Mouse (Mus musculus) embryo, embryonic 10.5 days (tissue): ENCODE measurements at regions not wholly inside any gene's neighbourhood (a gene's known extent, or its start where the extent isn't known, plus 50 kb on each side); places are given as distances from the start of the nearest gene placed in this dataset.
"Not testable (repeated sequence)": the region's sequence is repeated elsewhere in the genome, so short reads cannot be mapped to it uniquely, and the experiment has no call there.

Experiments used
- DNase-seq: peaks from one replicate; pipeline ENCODE4 v3.0.0-alpha.2; 2015; ENCODE audit warnings: low spot score

DNA sequence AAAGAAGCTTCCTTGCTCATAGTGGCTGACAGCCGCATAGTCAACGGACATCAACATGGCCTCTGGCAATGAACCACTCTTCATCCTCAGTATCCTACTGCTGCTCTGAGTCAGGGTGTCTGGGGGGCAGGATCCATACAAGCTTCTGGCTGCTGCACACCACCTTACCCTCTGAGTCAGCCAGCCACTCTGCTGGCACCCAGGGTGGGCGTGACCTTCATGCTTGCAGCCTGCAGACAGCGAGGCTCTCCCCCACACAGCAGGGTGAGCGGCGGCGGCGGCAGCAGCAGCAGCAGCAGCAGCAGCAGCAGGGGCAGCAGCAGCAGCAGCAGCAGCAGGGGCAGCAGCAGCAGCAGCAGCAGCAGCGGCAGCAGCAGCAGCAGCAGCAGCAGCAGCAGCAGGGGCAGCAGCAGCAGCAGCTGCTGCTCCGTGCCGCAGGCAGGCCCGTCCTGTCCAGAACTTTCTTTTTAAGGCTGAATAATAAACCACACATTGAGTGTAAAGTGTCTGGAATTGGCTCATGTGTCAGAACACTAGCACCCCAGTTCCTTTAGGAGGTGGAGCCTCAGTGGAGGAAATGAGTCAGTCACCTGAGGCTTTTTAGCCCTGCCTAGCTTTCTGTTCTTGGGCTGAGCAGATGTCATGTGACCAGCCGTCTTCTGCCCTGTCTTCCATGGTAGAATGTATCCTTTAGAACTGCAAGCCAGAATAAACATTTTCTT is 186.3 kb downstream of the 1810013L24Rik start:
- DNase-seq, result no peak

DNA sequence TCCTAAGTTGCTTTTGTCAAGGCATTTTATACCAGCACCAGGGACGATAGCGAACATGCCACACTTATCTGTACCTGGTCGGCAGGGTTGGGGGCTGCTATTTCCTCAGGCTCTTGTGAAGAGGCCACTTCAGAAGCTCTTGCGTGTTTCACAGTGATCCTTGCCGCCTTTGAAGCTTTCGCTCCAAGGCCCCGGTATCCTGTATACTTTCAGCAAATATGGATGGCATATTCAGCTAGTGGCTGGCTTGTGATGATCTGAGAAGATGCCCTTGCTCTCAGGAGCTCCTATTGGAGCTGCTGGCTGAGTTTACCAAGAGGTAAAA is 186.8 kb downstream of the 1810013L24Rik start:
- DNase-seq, result no peak

DNA sequence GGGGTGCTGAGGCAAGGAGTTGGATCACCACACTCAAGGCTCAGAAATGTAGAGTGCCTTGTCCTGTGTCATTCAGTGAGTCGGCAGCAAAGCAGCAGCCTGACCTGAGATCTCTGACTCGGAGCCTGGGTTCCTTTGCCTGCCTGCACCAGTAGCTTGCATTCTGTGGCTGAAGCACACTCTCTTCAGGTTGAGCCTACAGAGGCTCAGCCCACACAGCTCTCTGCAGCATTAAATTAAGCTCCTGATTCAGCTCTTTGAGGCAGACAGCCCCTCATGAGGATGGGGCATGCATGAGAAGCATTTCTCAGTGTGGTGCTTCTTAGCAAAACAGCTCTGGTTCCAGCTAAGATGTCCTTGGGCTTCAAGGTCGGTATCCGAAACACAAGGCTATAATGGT is 200.8 kb downstream of the 1810013L24Rik start:
- no peak for DNase-seq

DNA sequence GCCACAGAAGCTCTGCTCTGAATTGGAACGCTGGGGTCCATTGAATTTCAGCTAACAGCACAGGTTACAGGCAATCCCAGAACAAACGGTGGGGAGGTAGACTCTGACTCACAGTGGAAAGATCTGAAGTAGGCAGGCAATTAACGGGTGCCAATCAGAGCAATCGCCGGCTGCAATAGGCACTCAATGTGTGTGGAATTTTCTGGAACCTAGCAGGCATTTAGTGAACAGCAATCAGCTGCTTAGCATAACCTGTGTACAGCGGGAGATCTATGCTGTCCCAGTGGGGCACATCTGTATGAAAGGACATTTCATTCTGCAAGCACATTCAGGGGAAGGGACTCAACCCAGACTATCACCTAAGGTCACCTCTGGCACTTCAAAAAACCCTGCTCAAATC is 213.4 kb downstream of the 1810013L24Rik start:
- no peak for DNase-seq

DNA sequence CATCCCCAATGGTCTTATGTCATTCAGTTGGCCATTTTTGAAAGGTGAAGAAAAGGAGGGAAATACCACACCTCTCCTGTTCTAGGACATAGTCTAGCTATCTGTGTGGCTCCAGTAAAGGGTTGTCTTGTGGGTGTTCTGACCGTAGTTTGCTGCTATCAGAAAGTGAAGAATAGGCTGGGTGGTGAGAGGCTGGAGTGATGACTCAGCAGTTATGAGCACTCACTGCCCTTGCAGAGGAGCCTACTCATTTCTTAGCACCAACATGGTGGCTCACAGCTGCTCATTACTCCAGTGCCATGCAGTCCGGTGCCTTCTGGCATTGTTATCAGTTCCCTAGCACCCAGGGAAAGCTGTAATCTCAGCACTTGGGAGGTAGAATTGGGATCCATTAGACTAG is 217.0 kb downstream of the 1810013L24Rik start:
- no peak for DNase-seq

DNA sequence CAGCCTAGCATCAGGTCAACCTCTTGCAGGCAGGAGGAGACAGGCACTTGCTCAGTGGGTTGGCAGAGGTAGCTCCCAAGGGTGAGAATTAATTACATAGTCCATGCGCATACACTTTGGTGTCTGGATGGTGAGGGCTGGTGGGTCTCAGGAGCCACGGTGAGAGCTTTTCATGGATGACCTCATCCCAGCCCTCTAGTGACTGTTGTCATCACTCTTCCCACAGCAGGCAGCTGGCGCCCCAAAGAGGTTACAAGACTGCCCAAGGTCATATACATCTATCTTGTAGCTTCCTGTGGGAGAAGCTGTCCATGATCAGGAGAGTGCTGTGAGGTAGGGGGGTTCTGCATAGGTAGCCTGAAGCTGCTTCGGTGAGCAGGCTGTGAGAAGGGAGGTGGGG is 224.5 kb downstream of the 1810013L24Rik start:
- DNase-seq, result peak; percentile 24

DNA sequence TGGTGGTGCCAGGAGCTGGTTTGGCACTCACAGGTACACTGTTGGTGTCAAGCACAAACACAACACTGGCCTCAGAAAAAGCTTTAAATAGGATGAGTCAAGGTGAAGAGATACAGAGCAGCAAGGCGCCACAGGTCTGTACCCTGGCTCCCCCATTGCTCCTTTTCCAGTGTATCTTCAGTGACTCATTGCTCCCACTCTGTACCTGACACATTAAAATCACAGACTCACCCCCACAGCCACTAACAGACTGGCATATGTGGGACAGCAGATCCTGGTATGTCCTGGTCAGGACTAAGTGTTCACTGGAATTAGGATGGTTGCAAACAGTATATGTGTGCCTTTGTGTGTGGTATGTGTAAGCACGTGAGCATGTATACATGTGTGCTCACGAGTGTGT is 226.5 kb downstream of the 1810013L24Rik start:
- no peak for DNase-seq

DNA sequence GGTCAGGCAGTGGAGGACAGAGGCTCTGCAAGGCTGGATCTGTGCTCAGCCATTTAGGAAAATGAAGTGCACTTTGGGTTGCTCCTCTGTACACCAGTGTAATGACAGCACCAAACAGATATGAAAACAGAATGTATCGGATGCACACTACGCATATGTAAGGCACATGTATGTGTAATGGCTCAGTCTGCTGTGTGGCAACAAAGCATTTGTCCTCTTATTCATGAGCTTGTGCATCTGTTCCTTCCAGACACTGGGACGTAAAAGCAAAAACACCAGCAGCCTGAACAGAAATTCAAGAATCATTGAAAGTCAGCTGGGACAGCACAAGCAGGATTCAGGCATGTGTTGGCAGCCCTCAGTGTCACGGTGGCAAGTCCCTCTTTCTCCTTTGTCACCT is 241.6 kb downstream of the 1810013L24Rik start:
- DNase-seq, result no peak

DNA sequence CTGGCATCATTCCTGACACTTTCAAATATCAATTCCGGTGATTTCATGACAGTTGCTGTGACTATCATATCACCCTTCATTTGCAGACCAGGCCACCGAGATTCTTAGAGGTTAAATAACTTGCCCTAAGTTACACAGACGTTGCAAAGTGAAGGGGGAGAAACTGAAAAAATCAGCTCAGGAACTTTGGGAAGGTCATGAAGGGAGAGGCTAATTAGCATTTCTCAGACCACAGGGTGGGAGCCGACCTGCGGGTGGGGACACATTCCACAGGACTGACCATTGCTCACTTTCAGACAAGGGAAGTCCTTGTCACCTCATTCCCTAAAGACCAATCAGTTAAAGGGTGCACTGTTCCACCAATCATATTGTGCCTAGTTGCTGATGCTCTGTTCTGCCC is 242.1 kb downstream of the 1810013L24Rik start:
- DNase-seq, result not testable (repeated sequence)

DNA sequence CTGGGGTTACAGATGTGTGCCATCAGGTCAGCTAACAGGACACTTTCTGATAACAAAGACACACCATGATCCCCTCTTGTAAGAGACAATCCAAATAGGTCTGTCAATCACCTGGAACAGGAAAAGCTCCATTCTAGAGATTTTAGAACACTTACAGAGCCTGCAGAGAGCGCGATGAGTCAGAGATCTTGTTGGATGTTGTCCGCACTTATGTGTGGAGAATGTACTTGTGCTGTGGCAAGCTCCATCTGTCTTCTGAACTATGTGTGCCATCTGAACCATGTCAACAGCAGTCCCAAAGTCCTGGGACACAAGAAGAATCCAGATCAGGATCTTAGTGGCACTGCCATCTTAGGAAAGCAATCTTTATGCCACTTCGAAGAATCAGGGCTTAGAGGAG is 244.4 kb downstream of the 1810013L24Rik start:
- DNase-seq, result no peak

DNA sequence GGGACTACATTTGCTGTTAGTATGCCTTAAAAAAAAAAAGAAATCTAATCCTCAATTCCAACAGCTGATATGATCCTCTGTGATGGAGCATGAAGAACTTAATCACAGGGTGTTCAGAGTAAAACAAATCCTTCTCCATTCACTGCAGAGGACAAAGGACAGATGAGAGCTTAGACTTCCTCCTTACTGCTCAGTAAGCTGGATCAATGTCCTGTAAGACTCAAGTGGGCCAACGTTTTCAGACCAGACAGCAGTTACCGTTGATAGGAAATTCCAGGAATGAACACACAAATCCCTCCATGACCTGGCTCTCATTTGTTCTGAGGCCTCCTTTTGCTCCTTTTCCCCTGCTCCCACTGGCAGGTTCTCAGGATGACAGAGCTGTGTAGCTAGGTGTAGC is 247.6 kb downstream of the 1810013L24Rik start:
- no peak for DNase-seq

DNA sequence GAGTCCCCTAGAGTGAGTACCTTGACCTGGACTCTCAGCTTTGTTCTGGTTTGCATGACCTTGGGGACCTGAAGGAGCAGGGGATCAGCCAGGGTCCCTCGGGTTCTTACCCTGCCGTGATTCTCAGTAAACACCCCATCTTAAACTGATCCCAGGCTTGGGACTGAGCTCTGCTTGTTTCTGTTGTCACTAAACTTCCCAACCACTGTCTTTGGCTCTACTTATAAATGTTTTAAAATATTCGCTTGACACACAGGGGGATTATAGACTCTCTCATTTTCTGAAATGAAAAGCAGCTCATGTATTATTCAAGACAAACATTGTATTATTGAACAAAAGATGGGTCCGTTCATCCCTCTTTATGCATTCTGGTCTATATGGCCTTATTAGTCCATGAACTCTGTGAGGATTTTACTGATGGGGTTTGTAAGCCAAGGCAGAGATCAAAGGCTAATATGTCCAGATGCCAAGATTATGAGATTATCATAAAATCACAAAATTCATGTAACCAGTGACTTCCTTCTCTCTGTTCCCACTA is 248.6 kb downstream of the 1810013L24Rik start:
- DNase-seq, result no peak

DNA sequence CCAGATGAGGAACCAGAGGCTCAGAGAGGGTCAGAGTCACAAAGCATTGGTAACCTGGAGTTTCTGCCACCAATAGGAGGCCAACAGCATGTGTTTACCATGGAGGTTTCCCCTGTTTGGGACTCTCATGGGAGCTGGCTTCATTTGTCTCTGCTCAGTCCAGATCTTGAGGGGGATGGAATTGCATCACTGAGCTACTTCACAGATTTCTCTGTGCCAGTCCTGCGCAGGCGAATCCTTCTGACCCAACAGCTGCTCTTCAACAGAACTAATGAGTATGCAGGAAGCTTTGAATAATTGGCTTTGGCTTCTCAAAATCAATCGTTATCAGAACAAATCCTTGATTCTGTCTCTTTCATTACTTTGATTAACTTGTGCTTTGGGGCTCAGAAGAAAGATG is 253.1 kb downstream of the 1810013L24Rik start:
- DNase-seq, result no peak

DNA sequence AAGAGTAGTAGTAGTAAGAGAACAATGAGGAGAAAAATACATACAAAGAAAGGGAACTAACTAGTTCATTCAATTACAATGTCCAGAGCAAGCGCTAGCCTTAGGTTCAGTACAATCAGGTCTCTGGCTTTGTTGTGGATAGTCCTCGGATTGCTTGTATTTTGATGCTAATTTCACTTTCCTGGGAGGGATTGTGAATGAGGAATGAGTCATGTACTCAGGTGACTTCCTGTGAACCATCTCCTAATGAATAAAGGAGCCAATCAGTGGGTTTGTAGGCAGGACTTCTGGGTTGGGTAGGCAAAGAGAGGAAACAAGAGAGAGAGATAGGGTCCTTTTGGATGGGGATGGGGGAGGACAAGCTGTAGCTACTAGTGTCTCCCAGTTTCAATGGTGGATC is 253.8 kb downstream of the 1810013L24Rik start:
- DNase-seq, result no peak

DNA sequence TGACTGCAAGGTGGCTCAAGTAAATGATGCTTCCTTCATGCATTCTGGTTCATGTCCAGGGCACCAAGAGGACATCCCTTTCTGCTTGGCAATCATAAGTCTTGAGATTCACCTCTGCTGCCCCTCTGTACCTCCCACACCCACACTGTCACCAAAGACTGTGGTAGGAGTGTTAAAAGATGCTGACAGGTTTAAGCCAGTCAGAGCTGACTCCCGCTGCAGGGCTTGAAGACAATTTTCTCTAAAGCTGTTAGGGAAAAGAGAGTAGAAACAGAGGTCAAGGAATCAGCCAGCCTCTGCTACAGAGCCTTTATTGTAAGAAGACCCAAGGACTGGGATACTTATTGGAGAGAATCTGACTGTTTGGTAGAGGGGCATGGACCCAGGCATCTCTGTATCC is 254.7 kb downstream of the 1810013L24Rik start:
- no peak for DNase-seq

DNA sequence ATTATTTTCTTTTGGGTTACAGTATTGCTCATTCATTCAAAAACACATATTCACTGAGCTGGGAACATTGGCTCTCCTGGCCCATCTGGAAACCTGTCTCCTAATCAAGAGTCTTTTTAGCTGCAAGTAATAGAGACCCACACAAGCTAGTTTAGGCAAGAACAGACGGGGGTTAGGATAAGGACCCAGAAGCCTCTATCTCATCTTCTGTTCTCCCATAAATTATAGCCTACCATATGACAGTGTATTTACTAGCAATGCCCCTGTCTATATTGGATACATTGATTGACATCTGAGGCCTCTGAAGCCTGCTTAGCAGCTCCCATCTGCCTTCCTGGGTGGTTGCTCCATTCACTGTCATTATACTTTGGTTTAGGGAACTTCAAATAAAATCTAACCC is 255.2 kb downstream of the 1810013L24Rik start:
- DNase-seq, result no peak

DNA sequence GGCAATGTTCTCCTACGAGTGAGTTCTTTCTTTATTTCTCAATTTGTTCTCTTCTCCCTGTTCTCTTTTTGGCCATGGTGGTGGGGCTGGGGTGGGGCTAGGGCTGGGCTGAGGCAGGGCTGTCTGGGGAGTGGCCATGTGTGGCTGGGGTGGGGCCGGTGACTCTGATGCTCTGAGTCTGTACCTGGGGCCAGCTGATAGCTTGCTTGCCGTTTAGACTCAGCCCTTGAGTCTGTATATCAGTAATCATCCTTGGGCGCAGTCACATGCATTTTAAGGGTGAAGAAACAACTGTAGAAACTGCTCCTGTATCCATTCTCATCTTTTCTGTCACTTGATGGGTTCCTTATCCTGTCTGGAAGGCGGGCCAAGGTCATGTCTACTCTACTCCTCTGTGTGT is 256.1 kb downstream of the 1810013L24Rik start:
- no peak for DNase-seq

DNA sequence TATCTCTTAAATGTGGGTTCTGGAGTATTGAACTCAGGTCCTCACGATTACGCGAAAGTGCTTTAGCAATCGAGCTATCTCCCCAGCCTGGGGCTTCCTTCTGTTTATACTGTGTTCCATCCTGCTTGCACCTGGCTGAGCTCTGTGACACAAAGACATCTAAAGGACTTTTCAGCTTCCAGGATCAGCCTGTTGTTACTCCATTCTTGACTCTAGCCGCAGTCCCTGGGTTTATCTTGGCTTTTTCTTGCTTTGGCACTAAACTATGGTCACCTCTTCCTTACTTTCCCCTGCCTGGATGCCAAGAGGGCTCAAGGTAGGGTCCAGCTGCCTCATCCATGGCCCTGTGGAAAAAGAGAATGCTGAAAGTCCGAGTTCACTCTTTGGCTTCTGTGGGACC is 261.9 kb downstream of the 1810013L24Rik start:
- DNase-seq, result no peak

DNA sequence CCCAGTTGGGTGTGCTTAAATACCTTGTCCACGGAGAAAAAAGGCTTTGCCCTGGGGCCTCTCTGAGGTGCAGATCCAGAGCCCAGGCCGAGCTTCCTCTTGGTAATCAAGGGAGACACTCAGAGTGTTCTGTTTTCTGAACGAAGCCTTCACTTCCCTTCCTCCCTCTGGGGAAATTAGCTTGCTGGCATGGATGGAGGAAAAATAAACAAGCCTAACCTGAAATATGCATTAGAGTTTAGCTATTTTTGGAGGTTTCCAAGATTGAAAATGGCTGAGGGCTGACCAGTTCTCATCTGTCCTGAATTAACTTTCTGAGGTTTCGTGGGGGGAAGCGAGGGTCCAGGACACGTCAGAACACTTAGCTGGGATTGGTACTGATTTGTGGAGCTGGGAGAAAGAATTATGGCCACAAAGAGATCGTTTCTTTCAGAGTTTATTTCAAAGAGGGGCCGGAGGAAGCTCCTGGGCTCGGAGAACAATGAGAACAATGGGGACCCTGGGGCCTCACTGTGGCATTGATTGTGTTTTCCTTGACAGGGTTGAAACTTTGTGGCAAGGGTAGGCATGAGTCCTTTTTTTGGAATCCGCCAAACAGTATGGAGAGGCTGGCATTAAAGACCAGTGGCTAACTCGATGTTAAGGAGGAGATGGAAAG is 262.4 kb downstream of the 1810013L24Rik start:
- peak; percentile 57 for DNase-seq

DNA sequence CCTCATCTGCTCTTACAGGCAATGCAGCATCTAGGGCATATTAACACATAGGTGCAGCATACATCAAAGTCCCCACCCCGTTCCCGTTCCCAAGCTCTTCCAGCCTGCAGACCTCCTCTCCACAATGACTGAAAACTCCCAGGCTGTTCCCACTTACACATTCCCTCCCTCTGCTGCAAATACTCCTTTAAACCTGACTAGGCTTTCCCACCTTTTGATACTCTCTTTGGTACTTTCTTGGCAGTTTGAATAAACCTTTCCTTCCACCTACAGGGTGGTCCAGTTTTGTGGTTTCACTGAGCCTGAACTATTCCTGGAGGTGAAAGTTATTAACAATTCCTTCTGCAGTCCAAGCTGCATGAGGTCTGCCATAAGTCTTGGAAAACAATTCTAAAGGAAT is 263.7 kb downstream of the 1810013L24Rik start:
- peak; percentile 28 for DNase-seq

DNA sequence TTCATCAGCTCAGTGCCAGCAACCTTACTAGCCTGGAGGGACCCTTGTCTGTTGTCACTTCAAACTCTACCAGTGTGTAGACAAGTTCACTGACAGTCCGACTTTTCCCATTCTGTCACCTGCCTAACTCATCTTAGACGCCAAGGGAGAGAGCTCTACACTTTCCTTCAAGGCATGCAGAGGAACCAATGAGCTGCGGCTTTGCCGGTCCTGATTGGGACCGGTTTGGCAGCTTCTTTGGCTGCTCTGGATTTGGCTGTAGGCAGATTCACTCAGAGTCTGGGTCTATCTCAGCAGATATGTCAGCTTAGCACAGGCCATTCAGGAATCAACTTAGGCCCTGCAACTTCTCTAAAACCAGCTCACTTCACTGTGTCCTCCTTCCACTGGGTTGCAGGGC is 264.3 kb downstream of the 1810013L24Rik start:
- DNase-seq, result no peak

DNA sequence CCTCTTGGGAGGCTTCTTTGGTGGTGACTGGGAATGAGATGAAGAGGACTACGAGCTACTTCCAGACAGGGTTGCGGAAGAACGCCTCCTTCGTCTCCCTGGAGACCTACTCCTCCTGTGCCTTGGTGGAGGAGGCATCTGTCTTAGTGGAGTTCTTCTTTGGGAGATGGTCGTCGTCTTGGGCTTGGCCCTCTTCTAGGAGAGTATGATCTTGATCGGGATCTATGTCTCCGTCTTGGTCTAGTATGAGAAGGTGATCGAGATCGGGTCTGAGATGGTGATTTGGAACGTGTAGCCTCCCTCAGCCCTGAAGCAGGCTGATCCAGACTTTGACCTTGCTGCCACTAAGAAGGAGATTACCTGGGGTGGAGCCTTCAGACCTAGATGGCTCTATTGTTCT is 276.3 kb downstream of the 1810013L24Rik start:
- no peak for DNase-seq

DNA sequence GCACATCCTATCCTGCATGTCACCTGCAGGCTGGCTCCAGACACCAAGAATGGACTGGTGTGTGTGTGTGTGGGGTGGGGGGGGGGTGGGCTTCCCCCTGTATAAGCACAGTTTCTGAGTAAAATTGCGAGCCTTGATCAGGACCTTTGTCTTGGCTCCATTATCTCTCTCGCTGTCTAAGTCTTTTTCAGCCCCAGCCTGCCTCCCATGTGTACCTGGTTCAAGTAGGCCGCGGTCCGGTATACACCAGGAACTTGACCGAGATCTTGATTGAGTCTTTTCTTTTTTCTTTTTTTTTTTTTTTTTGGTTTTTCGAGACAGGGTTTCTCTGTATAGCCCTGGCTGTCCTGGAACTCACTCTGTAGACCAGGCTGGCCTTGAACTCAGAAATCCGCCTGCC is 276.8 kb downstream of the 1810013L24Rik start:
- not testable (repeated sequence) for DNase-seq

DNA sequence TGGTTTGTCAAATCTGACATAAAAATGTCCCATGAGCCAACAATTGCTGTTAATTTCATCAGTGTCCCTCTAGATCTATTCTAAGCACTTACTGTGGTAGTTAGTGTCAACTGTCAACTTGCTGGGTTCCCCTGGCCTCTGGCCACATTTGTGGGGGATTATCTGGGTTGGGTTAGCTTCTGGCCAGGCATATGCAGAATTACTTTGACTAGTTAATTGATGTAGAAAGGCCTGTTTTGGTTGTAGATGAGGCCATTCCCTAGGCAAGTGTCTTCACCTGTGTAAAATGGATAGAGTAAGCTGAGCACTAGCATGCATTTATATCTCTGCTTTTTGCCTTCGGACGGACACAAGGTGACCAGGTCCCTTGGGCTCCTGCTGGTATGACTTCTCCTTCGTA is 283.9 kb downstream of the 1810013L24Rik start:
- DNase-seq, result no peak
